Mouse (Mus musculus) c-Kit-positive CD71-positive TER-119-negative erythroid progenitor cells, embryonic 14.5 days (primary cell): ENCODE results near the gene Mgll.

ENCODE experiments used
- DNase-seq: peaks from one replicate; pipeline ENCODE4 v3.0.0-alpha.2; 2013; ENCODE audit warnings: low read depth

Mgll gene

GRCm38 (mm10) chr6:88724313-88725195, at the start of gene Mgll:
Gene Mgll (plus strand): TSS chr6:88724412.
- no peak for DNase-seq

- DNase-seq, result no peak
These were observed 48.4 kb upstream of the Mgll start for GRCm38 (mm10) chr6:88675815-88676214.

GRCm38 (mm10) chr6:88676753-88677736, 47.2 kb upstream of the Mgll start:
- DNase-seq, result no peak

GRCm38 (mm10) chr6:88677738-88678137, 46.5 kb upstream of the Mgll start:
- DNase-seq, result no peak

- DNase-seq, result no peak
These were observed 43.2 kb upstream of the Mgll start for GRCm38 (mm10) chr6:88681026-88681425.

GRCm38 (mm10) chr6:88683380-88684053, 40.7 kb upstream of the Mgll start:
- no peak for DNase-seq

- DNase-seq, result no peak
These were observed 36.0 kb upstream of the Mgll start for GRCm38 (mm10) chr6:88688171-88688570.

GRCm38 (mm10) chr6:88688712-88689111, 35.5 kb upstream of the Mgll start:
- no peak for DNase-seq

GRCm38 (mm10) chr6:88690211-88690610, 34.0 kb upstream of the Mgll start:
- DNase-seq, result peak; percentile 14

- DNase-seq, result no peak
These were observed 32.9 kb upstream of the Mgll start for GRCm38 (mm10) chr6:88691361-88691760.

GRCm38 (mm10) chr6:88702887-88703286, 21.3 kb upstream of the Mgll start:
- DNase-seq, result no peak

- DNase-seq, result no peak
These were observed 20.5 kb upstream of the Mgll start for GRCm38 (mm10) chr6:88703731-88704130.

- peak; percentile 53 for DNase-seq
These were observed 15.6 kb upstream of the Mgll start for GRCm38 (mm10) chr6:88708401-88709278.

- DNase-seq, result no peak
These were observed 15.0 kb upstream of the Mgll start for GRCm38 (mm10) chr6:88709279-88709575.

GRCm38 (mm10) chr6:88711313-88711712, 12.9 kb upstream of the Mgll start:
- DNase-seq, result no peak

- no peak for DNase-seq
These were observed 12.1 kb upstream of the Mgll start for GRCm38 (mm10) chr6:88712083-88712482.

- no peak for DNase-seq
These were observed 10.9 kb upstream of the Mgll start for GRCm38 (mm10) chr6:88713320-88713719.

- no peak for DNase-seq
These were observed 10.0 kb upstream of the Mgll start for GRCm38 (mm10) chr6:88714200-88714674.

- DNase-seq, result no peak
These were observed 8.8 kb upstream of the Mgll start for GRCm38 (mm10) chr6:88715378-88715781.

GRCm38 (mm10) chr6:88715966-88716365, 8.2 kb upstream of the Mgll start:
- DNase-seq, result no peak
